Mouse (Mus musculus) liver, embryonic 12.5 days (tissue): ENCODE data around the gene Gm5767. TPM values are rescaled to one million over a fixed set of nuclear protein-coding genes. Genes with fewer than 3 reads are reported as not detected.

Experiments used
- ATAC-seq: fragments of 200-750 bp; cut with Nextera tagmentation; 2 replicates; pipeline ENCODE4 v1.8.0; 2017; ENCODE audit warnings: moderate number of reproducible peaks, mild to moderate bottlenecking, moderate library complexity
- H3K27ac ChIP-seq: fragments of 300-500 bp; sonication (generic); 2 replicates; pipeline ENCODE4 v1.5.1; 2016; ENCODE audit warnings: mild to moderate bottlenecking
- H3K27me3 ChIP-seq: fragments of 300-500 bp; sonication (generic); replicated peaks from 2 replicates; pipeline ENCODE4 v1.6.1; 2016; ENCODE audit warnings: mild to moderate bottlenecking, moderate library complexity
- H3K36me3 ChIP-seq: fragments of 300-500 bp; sonication (generic); 2 replicates; pipeline ENCODE4 v1.6.1; 2016; ENCODE audit warnings: mild to moderate bottlenecking, moderate library complexity
- H3K4me1 ChIP-seq: fragments of 300-500 bp; sonication (generic); 2 replicates; pipeline ENCODE4 v1.6.1; 2016
- H3K4me2 ChIP-seq: fragments of 300-500 bp; sonication (generic); 2 replicates; pipeline ENCODE4 v1.6.1; 2016; ENCODE audit warnings: mild to moderate bottlenecking, moderate library complexity
- H3K4me3 ChIP-seq: fragments of 300-500 bp; sonication (generic); 2 replicates; pipeline ENCODE4 v1.5.1; 2016; ENCODE audit warnings: mild to moderate bottlenecking, moderate library complexity
- H3K9ac ChIP-seq: fragments of 300-500 bp; sonication (generic); 2 replicates; pipeline ENCODE4 v1.6.1; 2016; ENCODE audit warnings: mild to moderate bottlenecking, moderate library complexity
- H3K9me3 ChIP-seq: fragments of 300-500 bp; sonication (generic); replicated peaks from 2 replicates; pipeline ENCODE4 v1.6.1; 2016; ENCODE audit warnings: mild to moderate bottlenecking, moderate library complexity
- WGBS: fragments of 180-500 bp; shearing (Covaris S2); methylation state at CpG from one replicate; pipeline ENCODE4 v1.1.7; 2016; ENCODE audit not compliant: insufficient replicate concordance; 5-methylcytosine and 5-hydroxymethylcytosine counted together
- polyA plus RNA-seq: library from polyadenylated mRNA; unstranded; fragments of >200 nt; fragmentation: Nextera tagmentation; extraction: Ambion mirVana; gene quantifications from 2 replicates; pipeline ENCODE4 v1.2.1, GENCODE M21; 2016

The Gm5767 gene
- polyA plus RNA-seq: not detected in 2 replicates

DNA sequence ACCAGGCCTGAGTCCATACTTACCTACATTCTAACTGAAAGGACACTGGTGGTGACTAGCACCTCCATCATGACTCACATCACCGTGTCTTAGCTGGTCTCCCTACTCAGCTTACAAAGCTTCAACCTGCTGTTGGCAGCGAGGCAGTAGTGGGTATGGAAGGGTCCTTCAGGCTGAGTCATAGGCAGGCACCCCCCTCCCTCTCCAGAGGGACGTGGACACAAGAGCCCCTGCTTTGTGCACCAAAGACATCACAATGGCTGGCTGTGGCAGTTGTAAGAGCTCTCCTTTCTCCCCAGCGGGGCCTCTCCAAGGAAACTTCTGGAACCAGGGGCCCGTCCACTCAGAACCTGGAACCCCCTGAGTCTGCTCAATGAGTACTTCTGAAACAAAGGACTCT is at the start of gene Gm5767:
TSS of gene Gm5767 (plus strand) at position 301 of the 400 bp plus-strand sequence.
- H3K27ac ChIP-seq: peak within 1 kb of the TSS; percentile 42
- no peaks in the 10 kb centered on the region for H3K27me3 ChIP-seq
- ATAC-seq: no peak

DNA sequence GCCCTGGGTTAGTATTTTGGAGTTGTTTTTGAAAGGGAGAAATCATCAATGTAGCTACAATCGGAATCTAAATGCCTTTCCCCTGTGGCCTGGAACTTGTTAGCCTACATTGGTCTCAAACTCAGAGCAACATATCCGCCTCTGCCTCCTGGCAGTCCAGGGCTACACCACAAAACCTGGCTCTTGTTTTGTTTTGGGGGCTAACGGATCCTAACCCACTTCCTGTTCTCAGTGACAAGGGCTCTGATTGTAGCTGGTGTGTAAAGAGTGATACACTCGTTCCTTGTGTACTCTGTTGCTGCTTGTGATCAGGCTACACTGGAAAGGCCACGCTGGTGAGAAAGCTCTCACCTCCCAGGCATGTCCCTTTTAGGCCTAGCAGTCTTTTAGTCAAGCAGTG is 49.1 kb upstream of the Gm5767 start:
- peaks cover 48% of the 10 kb centered on the region for H3K36me3 ChIP-seq
- WGBS: 62% methylated on average over 5 of the region's 5 CpGs

More for the DNA sequence above, at the start of gene Gm5767:
- Histone ChIP-seq H3K4me1 (peaks cover 71% of the 10 kb centered on the region), H3K9ac (peak within 1 kb of the TSS; percentile 12), H3K36me3 (peaks cover 25% of the 10 kb centered on the region), H3K4me3 (no peak within 1 kb of the TSS), H3K4me2 (no peak within 1 kb of the TSS), H3K9me3 (no peaks in the 10 kb centered on the region)
- 68% methylated on average over 5 of the region's 5 CpGs for WGBS

DNA sequence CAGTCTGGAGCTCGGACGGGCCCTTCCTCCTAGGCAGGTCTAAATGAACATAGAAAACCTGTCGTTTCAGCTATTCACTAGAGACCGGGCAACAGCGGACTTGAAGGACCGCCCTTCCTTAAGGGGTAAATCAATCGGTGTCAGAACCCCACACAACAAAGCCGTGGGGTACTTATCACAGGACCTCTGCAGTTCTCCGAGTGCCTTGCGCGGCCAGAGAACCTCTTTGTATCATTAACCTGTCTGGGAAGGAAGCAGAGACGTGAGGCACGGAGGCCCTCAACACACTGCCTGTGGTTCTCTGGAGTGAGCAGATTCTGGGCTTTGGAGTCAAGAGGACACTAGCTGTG is 43.7 kb upstream of the Gm5767 start:
- Histone ChIP-seq H3K4me2 (peak overlapping the region; percentile 86), H3K27ac (peak overlapping the region; percentile 94), H3K9me3 (no peaks in the 10 kb centered on the region), H3K4me3 (peak overlapping the region; percentile 87), H3K27me3 (no peaks in the 10 kb centered on the region), H3K9ac (peak overlapping the region; percentile 91), H3K4me1 (peaks cover 59% of the 10 kb centered on the region), H3K36me3 (peaks cover 56% of the 10 kb centered on the region)
- under 1% methylated on average over 13 of the region's 13 CpGs for WGBS
- ATAC-seq: peak; percentile 46

More for the DNA sequence above, 49.1 kb upstream of the Gm5767 start:
- H3K9ac ChIP-seq: no peak overlapping the region
- ATAC-seq: no peak
- H3K27ac ChIP-seq: no peak overlapping the region
- H3K4me1 ChIP-seq: peaks cover 22% of the 10 kb centered on the region
- H3K4me2 ChIP-seq: no peak overlapping the region
- H3K9me3 ChIP-seq: no peaks in the 10 kb centered on the region
- no peak overlapping the region for H3K4me3 ChIP-seq
- H3K27me3 ChIP-seq: no peaks in the 10 kb centered on the region

GRCm38 (mm10) chr16:8637217-8638051 is 43.1 kb upstream of the Gm5767 start, which contains the start of the genes Pmm2 and Tmem186:
Gene Pmm2, plus strand, starts transcription at chr16:8637674.
Gene Tmem186, minus strand, starts transcription at chr16:8637712.
- peaks cover 60% of the 10 kb centered on the region for H3K4me1 ChIP-seq
- peak within 1 kb of the TSS; percentile 86 for H3K4me2 ChIP-seq
- H3K27me3 ChIP-seq: no peaks in the 10 kb centered on the region
- peaks cover 54% of the 10 kb centered on the region for H3K36me3 ChIP-seq
- no peaks in the 10 kb centered on the region for H3K9me3 ChIP-seq
- ATAC-seq: peak; percentile 84
- peak within 1 kb of the TSS; percentile 94 for H3K27ac ChIP-seq
- H3K9ac ChIP-seq: peak within 1 kb of the TSS; percentile 91
- H3K4me3 ChIP-seq: peak within 1 kb of the TSS; percentile 87
- under 1% methylated on average over 59 of the region's 59 CpGs for WGBS

DNA sequence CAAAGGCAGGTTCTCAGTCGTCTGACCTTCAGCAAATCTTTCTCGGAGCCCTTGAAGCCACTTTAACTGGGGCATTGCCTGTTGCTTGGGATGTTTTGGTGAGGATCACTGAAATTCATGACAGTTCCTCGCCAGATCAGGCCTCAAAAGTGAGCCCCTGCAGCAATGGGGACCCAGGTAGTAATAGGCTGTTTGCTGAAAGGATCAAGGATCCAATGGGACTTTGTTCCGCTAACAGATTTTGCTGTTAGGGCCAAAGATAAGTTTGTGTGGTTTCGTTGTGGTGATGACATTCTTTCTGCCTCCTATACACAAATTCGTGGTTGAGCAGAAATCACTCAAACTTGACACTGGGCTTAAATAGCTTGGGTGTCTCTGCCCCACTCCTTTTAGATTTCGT is 42.4 kb upstream of the Gm5767 start:
- no peaks in the 10 kb centered on the region for H3K27me3 ChIP-seq
- peaks cover 56% of the 10 kb centered on the region for H3K4me1 ChIP-seq
- peak overlapping the region; percentile 87 for H3K4me3 ChIP-seq
- peak overlapping the region; percentile 86 for H3K4me2 ChIP-seq
- ATAC-seq: no peak
- H3K9me3 ChIP-seq: no peaks in the 10 kb centered on the region
- WGBS: 17% methylated on average over 7 of the region's 7 CpGs
- peak overlapping the region; percentile 91 for H3K9ac ChIP-seq
- peaks cover 56% of the 10 kb centered on the region for H3K36me3 ChIP-seq
- peak overlapping the region; percentile 94 for H3K27ac ChIP-seq

GRCm38 (mm10) chr16:8639466-8640191 is 40.9 kb upstream of the Gm5767 start:
- Histone ChIP-seq H3K36me3 (peaks cover 60% of the 10 kb centered on the region), H3K4me1 (peaks cover 56% of the 10 kb centered on the region), H3K4me2 (peak overlapping the region; percentile 86), H3K9me3 (no peaks in the 10 kb centered on the region), H3K9ac (no peak overlapping the region), H3K27me3 (no peaks in the 10 kb centered on the region), H3K27ac (no peak overlapping the region), H3K4me3 (peak overlapping the region; percentile 87; the same call in 1 of the 2 replicates)
- WGBS: 36% methylated on average over 11 of the region's 11 CpGs
- ATAC-seq: no peak

DNA sequence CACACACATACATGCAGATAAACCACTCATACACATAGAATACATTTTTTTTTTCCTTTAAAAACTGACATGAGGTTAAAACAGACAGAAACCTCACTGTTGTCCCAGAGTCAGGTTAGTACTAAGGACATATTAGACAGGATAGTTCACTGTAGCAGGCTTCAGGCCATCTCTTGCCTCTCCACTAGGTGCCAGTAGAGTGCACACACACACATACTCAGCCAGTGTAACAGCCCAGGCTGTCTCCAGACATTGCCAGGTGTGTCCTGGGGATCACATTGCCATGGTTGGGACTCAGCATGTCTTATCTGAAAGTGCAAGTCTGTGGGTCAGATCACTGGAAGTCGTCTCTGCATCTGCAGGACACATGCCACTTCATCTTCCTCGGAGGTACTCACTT is 36.7 kb upstream of the Gm5767 start:
- no peak overlapping the region for H3K9ac ChIP-seq
- peak; percentile 79 for ATAC-seq
- no peaks in the 10 kb centered on the region for H3K27me3 ChIP-seq
- no peak overlapping the region for H3K27ac ChIP-seq
- 61% methylated on average over 2 of the region's 2 CpGs for WGBS
- H3K4me2 ChIP-seq: no peak overlapping the region
- H3K4me1 ChIP-seq: peaks cover 28% of the 10 kb centered on the region
- no peaks in the 10 kb centered on the region for H3K9me3 ChIP-seq
- H3K4me3 ChIP-seq: no peak overlapping the region
- peaks cover 87% of the 10 kb centered on the region for H3K36me3 ChIP-seq

- Histone ChIP-seq H3K36me3 (peaks cover 98% of the 10 kb centered on the region), H3K4me2 (no peak overlapping the region), H3K27ac (no peak overlapping the region), H3K4me3 (no peak overlapping the region), H3K9me3 (no peaks in the 10 kb centered on the region), H3K9ac (no peak overlapping the region), H3K27me3 (no peaks in the 10 kb centered on the region), H3K4me1 (peaks cover 11% of the 10 kb centered on the region)
- WGBS: 82% methylated on average over 6 of the region's 6 CpGs
- no peak for ATAC-seq
Measured at GRCm38 (mm10) chr16:8645546-8645945, 35.0 kb upstream of the Gm5767 start.

DNA sequence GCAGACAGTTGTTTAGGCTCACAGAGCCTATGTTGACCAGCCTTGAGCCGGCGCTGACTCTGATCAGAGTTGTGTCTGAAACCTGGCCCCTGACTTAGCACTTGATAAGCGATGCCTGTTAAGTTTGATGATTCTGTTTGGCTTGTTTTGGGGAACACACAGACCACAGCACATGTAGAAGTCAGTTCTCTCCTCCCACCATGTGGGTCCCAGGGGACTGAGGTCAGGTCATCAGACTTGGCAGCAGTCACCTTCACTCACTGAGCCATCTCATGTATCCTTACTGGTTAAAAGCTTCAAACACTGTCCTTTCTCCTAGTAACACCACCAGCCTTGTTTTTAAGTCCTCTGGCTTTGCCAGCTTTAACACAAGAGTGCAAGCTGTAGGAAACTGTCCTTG is 30.6 kb upstream of the Gm5767 start:
- Histone ChIP-seq H3K27ac (no peak overlapping the region), H3K4me1 (peaks cover 8% of the 10 kb centered on the region), H3K4me2 (no peak overlapping the region), H3K4me3 (no peak overlapping the region), H3K9ac (no peak overlapping the region), H3K36me3 (peaks cover 99% of the 10 kb centered on the region), H3K9me3 (no peaks in the 10 kb centered on the region), H3K27me3 (no peaks in the 10 kb centered on the region)
- no peak for ATAC-seq
- WGBS: 91% methylated on average over 3 of the region's 3 CpGs

DNA sequence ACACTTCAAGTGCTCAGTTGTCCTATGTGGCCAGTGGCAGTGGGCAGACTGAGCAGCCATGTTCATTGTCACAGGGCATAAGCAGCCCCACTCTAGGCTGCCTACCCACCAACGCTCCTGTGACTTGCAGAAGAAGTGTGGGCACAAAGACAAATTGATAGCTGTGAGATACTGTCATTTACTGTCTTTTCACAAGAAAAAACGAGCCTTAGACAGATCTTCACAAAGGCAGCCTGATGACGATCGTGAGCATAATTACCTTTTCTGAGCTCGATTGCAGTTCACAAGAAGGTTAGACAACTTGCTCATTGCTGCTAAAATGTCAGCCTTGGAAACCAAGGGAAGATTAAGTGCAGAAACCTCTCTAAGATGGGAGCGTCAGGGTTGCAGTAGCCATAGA is 25.5 kb upstream of the Gm5767 start:
- H3K4me2 ChIP-seq: no peak overlapping the region
- no peak overlapping the region for H3K4me3 ChIP-seq
- H3K9ac ChIP-seq: no peak overlapping the region
- peaks cover 26% of the 10 kb centered on the region for H3K4me1 ChIP-seq
- H3K9me3 ChIP-seq: no peaks in the 10 kb centered on the region
- ATAC-seq: no peak
- H3K27ac ChIP-seq: no peak overlapping the region
- 79% methylated on average over 6 of the region's 6 CpGs for WGBS
- H3K36me3 ChIP-seq: peaks cover 97% of the 10 kb centered on the region
- no peaks in the 10 kb centered on the region for H3K27me3 ChIP-seq

- Histone ChIP-seq H3K27me3 (no peaks in the 10 kb centered on the region), H3K4me3 (no peak overlapping the region), H3K4me2 (no peak overlapping the region), H3K4me1 (peaks cover 31% of the 10 kb centered on the region), H3K9ac (no peak overlapping the region), H3K9me3 (no peaks in the 10 kb centered on the region), H3K27ac (no peak overlapping the region), H3K36me3 (peaks cover 97% of the 10 kb centered on the region)
- 71% methylated on average over 9 of the region's 9 CpGs for WGBS
- peak; percentile 70 for ATAC-seq
Measured at GRCm38 (mm10) chr16:8655599-8655998, 25.0 kb upstream of the Gm5767 start.

DNA sequence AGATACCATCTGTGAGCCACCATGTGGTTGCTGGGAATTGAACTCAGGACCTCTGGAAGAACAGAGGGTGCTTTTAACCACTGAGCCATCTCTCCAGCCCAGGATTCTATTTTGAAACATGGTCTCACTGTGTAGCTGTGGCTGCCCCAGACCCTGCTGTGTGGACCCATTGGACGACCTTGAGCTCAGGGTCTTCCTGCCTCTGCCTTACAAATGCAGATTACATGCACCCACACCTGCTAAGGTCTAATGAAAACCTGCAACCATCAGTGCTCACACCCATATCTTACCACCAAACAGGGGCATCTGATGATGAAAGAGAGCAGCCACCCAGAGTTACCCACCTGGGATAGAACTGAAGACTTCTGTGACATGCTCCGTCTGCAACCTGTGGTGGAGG is 24.3 kb upstream of the Gm5767 start:
- H3K4me3 ChIP-seq: no peak overlapping the region
- H3K9ac ChIP-seq: no peak overlapping the region
- H3K4me1 ChIP-seq: peaks cover 36% of the 10 kb centered on the region
- WGBS: 65% methylated on average over 2 of the region's 2 CpGs
- no peaks in the 10 kb centered on the region for H3K9me3 ChIP-seq
- no peaks in the 10 kb centered on the region for H3K27me3 ChIP-seq
- ATAC-seq: no peak
- peaks cover 96% of the 10 kb centered on the region for H3K36me3 ChIP-seq
- no peak overlapping the region for H3K4me2 ChIP-seq
- H3K27ac ChIP-seq: no peak overlapping the region
